Mouse (Mus musculus): Measurements from ENCODE around the gene Ndufa7. TPM values are rescaled to one million over a fixed set of nuclear protein-coding genes. Genes with fewer than 3 reads are reported as not detected.

The Ndufa7 gene
- total RNA-seq (2021), result 100 to 1,000 TPM; 327 to 338 TPM
- long read RNA-seq, experiment 1, transcript Ndufa7-201 (4 exons, 528 nt), result major isoform, 304 of 324 reads
- long read RNA-seq, experiment 1, transcript Ndufa7-204 (2 exons, 610 nt), result minor isoform, 12 of 324 reads
- long read RNA-seq, experiment 1, partial matches to known transcripts, result 1 of 324 reads
- long read RNA-seq, experiment 1, other reads (novel, unspliced or antisense), result 3 of 324 reads
- long read RNA-seq, experiment 2, transcript Ndufa7-201 (4 exons, 528 nt), result major isoform, 331 of 356 reads
- long read RNA-seq, experiment 2, transcript Ndufa7-204 (2 exons, 610 nt), result minor isoform, 10 of 356 reads
- long read RNA-seq, experiment 2, partial matches to known transcripts, result 0 of 356 reads
- long read RNA-seq, experiment 2, other reads (novel, unspliced or antisense), result 7 of 356 reads

GRCm38 (mm10) chr17:33824084-33824996 is at the start of gene Ndufa7, which contains the start of gene Rps28:
Gene Ndufa7 (plus strand): TSS chr17:33824572.
Gene Rps28 (minus strand): TSS chr17:33824562.
- intact Hi-C loops (cut with DNase I; ENCODE audit: low total_unique reads), result no loop called here
- DNase-seq, result peak; percentile 96

DNA sequence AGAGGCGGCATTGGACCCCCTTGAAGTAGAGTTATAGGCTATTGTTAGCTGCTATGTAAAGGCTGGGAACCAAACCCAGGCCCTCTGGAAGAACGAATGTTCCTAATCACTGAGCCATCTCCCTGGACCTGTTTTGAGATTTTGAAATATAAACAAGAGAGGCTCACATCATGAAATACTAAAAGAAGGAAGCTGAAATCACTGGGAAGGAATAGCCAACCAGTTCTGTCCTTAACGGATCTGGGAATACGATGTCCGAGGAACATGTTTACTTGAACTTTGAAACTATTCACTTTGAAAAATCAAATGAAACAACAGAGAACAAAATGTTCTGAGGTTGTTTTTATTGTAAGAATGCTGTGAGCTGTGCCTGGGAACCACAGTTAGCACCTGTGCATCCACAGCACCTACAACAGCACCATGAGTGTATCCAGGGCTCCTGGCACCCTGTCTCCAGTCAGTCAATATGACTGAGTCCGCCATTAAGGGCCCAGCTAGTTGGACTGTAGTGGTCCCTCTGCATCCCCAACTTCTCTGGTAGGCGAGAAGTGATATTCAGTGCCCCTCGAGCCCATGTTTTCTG is 49.7 kb upstream of the Ndufa7 start:
- DNase-seq, result no peak
- intact Hi-C loops (cut with DNase I; ENCODE audit: low total_unique reads), result no loop called here

DNA sequence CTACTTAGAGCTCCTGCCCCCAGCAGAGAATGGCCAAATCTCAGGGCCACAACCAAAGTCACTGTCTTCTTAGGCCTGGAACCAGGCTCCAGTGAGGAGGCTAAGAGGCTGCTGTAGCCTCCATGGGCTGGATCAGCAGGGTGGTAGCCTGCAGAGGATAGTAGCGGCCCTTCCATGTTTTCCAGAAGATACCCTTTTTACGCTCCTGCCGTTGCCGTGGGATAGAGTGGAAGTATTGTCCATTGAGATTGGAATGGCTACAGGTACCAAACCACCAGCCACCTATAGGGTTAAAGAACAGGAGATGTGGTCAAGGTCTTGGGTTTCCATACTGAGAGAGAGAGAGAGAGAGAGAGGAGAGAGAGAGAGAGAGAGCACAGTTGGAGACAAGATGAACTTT is 49.1 kb upstream of the Ndufa7 start:
- no peak for DNase-seq
- intact Hi-C loops (cut with DNase I; ENCODE audit: low total_unique reads), result no loop called here

DNA sequence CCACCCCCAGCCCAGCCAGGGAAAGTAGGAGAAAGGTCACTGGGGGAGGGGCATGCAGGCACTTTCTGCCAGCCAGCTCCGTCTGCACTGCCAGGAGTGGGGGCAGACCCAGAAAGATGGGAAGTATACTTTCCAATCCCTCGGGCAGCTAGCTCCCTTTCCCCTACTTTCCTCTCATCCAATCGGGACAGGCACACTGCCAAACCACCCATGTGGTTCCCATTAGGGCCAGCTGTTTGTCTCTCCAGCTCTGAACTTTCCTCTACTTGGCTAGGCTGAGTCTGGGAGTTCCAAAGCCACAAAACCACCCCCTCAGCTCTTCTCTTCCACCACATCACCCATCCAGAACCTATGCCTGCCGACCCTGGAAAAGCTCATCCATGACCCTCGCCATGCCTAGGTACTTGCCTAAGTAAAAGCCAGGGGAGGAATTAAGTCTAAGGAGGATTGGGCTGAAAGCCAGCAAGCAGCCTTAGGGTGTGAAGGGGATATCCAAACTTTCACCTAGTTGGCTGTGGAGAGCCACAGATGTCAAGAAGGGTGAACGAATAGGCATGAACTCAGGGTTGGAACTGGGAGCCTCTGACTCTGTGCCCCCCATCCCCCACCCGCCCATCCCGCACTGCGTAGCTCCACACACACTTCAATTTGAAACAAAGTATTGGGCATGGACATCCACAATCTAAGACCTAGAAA is 45.0 kb upstream of the Ndufa7 start:
- peak; percentile 96 for DNase-seq
- intact Hi-C loops (cut with DNase I; ENCODE audit: low total_unique reads), result no loop called here

- DNase-seq, result no peak
- intact Hi-C loops (cut with DNase I; ENCODE audit: low total_unique reads), result no loop called here
Observed at GRCm38 (mm10) chr17:33779967-33780295, 44.4 kb upstream of the Ndufa7 start.

- intact Hi-C loops (cut with DNase I; ENCODE audit: low total_unique reads), result no loop called here
Observed at GRCm38 (mm10) chr17:33780431-33780830, 43.9 kb upstream of the Ndufa7 start.

GRCm38 (mm10) chr17:33781124-33781977 is 43.0 kb upstream of the Ndufa7 start, which contains the start of gene Angptl4:
Gene Angptl4 (minus strand): TSS chr17:33781830.
- intact Hi-C loops (cut with DNase I; ENCODE audit: low total_unique reads), result no loop called here
- peak; percentile 83 for DNase-seq

More at GRCm38 (mm10) chr17:33780431-33780830, 43.9 kb upstream of the Ndufa7 start:
- peak; percentile 56 for DNase-seq

DNA sequence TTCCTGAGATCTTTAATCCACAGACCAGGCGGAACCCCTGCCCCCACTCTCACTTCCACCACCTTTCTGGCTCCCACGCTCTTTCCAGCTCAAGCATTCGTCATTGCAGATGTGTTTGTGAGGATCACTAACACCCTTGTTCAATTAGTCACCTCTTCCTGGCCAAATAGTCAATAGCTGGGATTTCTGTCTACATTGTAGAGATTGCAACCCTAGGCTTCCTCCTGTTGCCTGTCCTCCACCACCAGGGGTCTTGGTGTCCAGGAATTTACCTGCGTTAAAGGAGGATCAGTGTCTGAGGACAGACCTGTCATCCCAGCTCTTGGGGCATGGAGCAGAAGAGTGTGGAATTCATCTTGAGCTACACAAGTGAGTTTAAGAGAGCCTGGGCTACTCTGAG is 42.3 kb upstream of the Ndufa7 start:
- intact Hi-C loops (cut with DNase I; ENCODE audit: low total_unique reads), result no loop called here
- no peak for DNase-seq

GRCm38 (mm10) chr17:33783408-33783807 is 41.0 kb upstream of the Ndufa7 start:
- peak; percentile 86 for DNase-seq
- intact Hi-C loops (cut with DNase I; ENCODE audit: low total_unique reads), result no loop called here

GRCm38 (mm10) chr17:33784939-33785338 is 39.4 kb upstream of the Ndufa7 start:
- intact Hi-C loops (cut with DNase I; ENCODE audit: low total_unique reads), result no loop called here
- no peak for DNase-seq

- DNase-seq, result no peak
- intact Hi-C loops (cut with DNase I; ENCODE audit: low total_unique reads), result no loop called here
Observed at GRCm38 (mm10) chr17:33786375-33786774, 38.0 kb upstream of the Ndufa7 start.

- intact Hi-C loops (cut with DNase I; ENCODE audit: low total_unique reads), result no loop called here
- no peak for DNase-seq
Observed at GRCm38 (mm10) chr17:33788732-33789131, 35.6 kb upstream of the Ndufa7 start.

GRCm38 (mm10) chr17:33798306-33798705 is 26.1 kb upstream of the Ndufa7 start:
- DNase-seq, result no peak
- intact Hi-C loops (cut with DNase I; ENCODE audit: low total_unique reads), result no loop called here

DNA sequence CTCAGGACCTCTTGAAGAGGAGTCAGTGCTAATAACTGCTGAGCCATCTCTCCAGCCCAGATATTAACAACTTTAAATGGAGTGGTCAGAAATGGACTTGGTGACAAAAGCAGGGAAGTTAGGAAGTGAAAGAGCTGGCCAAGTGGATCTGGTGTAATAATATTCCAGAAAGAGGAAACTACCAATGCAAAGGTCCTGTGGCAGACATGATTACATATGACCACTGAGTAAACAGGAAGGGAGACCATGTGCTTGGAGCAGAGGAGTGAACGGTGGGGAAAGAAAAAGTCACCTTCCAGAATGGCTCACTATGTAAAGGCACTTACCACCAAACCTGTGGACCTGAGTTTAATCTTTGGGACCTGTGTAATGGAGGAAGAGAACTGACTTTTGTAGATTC is 25.1 kb upstream of the Ndufa7 start:
- intact Hi-C loops (cut with DNase I; ENCODE audit: low total_unique reads), result no loop called here
- no peak for DNase-seq

GRCm38 (mm10) chr17:33802221-33802620 is 22.2 kb upstream of the Ndufa7 start:
- intact Hi-C loops (cut with DNase I; ENCODE audit: low total_unique reads), result loop anchor here (5.0 kb wide), 1 partner anchor 55 kb away; no protein-coding TSS in a partner anchor
- no peak for DNase-seq

GRCm38 (mm10) chr17:33804205-33804604 is 20.2 kb upstream of the Ndufa7 start:
- DNase-seq, result no peak
- intact Hi-C loops (cut with DNase I; ENCODE audit: low total_unique reads), result loop anchor here (5.0 kb wide), 1 partner anchor 57 kb away; no protein-coding TSS in a partner anchor

DNA sequence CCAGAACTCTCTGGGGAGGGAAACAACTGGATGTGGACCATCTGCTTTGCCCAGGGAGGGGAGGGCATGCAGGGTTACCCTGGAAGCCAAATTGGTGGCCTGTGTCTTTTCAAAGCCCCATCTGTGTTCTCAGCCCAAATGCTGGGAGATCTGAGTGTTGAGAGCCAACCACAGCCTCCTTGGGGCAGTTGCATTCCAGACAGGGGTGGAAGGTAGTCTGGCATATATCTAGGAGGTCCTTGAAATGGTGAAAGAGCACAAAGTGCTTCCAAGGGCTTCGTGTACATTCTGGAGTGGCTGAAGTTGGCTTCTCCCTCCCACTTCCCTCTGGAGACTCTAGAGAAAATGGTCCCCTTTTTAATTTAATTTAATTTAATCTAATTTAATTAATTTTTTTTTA is 19.6 kb upstream of the Ndufa7 start:
- DNase-seq, result no peak
- intact Hi-C loops (cut with DNase I; ENCODE audit: low total_unique reads), result loop anchor here (5.0 kb wide), 1 partner anchor 57 kb away; no protein-coding TSS in a partner anchor

- intact Hi-C loops (cut with DNase I; ENCODE audit: low total_unique reads), result no loop called here
- DNase-seq, result no peak
Observed at GRCm38 (mm10) chr17:33807181-33807888, 17.0 kb upstream of the Ndufa7 start.
